Mouse (Mus musculus): ENCODE measurements around the gene Ucp2. TPM values are rescaled to one million over a fixed set of nuclear protein-coding genes. Genes with fewer than 3 reads are reported as not detected.

Gene Ucp2
- polyA plus RNA-seq, 1 experiment: 1,120 TPM

DNA sequence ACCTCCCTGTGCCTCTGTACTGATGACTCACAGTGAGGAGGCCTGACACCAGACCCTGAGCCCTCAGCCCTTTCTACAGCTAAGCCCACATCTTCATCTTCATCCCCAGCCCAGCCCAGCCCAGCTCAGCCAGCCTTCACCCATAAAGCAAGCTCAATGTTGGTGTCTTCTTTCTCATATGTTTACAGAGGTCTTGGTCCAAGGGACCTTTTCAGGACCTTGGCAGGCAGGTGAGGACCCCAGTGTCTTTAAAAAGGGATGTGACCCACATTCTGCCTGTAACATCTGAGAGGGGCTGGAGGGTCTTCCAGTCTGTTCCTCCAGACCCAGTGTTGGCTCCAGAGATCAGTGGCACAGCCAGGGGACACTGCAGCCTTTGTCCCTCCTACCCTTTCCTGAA lies 6.3 kb downstream of the Ucp2 start:
- peaks cover 47% of the 10 kb centered on the region for H3K4me1 ChIP-seq (replicated peaks; ENCODE audit: control insufficient read depth, insufficient read depth, low read length)
- H3K36me3 ChIP-seq (ENCODE audit: control insufficient read depth, insufficient read depth, low read length): peaks cover 45% of the 10 kb centered on the region
- no peak for TF ChIP-seq POLR2A (IDR thresholded peaks at IDR 0.05; ENCODE audit: control insufficient read depth, extremely low read depth, insufficient read depth, low read length, poor library complexity)
- no peak for TF ChIP-seq CTCF (IDR thresholded peaks at IDR 0.05; ENCODE audit: borderline replicate concordance, control insufficient read depth, extremely low read depth, insufficient read depth, low read length, poor library complexity)
- H3K27me3 ChIP-seq (ENCODE audit: control insufficient read depth, insufficient read depth, low read length): no peaks in the 10 kb centered on the region
- DNase-seq: no peak
- H3K4me3 ChIP-seq (ENCODE audit: control insufficient read depth, insufficient read depth, low read length): no peak overlapping the region
- no peak overlapping the region for H3K27ac ChIP-seq (ENCODE audit: control insufficient read depth, insufficient read depth, low read length)

GRCm38 (mm10) chr7:100500276-100500977 lies 7.3 kb downstream of the Ucp2 start:
- TF ChIP-seq CTCF (IDR thresholded peaks at IDR 0.05; ENCODE audit: borderline replicate concordance, control insufficient read depth, extremely low read depth, insufficient read depth, low read length, poor library complexity) (no peak), POLR2A (IDR thresholded peaks at IDR 0.05; ENCODE audit: control insufficient read depth, extremely low read depth, insufficient read depth, low read length, poor library complexity) (no peak)
- Histone ChIP-seq H3K4me3 (ENCODE audit: control insufficient read depth, insufficient read depth, low read length) (no peak overlapping the region), H3K36me3 (ENCODE audit: control insufficient read depth, insufficient read depth, low read length) (peaks cover 45% of the 10 kb centered on the region), H3K4me1 (replicated peaks; ENCODE audit: control insufficient read depth, insufficient read depth, low read length) (peaks cover 45% of the 10 kb centered on the region), H3K27ac (ENCODE audit: control insufficient read depth, insufficient read depth, low read length) (no peak overlapping the region), H3K27me3 (ENCODE audit: control insufficient read depth, insufficient read depth, low read length) (no peaks in the 10 kb centered on the region)
- WGBS: 82% methylated on average over 16 of the region's 16 CpGs
- no peak for DNase-seq

DNA sequence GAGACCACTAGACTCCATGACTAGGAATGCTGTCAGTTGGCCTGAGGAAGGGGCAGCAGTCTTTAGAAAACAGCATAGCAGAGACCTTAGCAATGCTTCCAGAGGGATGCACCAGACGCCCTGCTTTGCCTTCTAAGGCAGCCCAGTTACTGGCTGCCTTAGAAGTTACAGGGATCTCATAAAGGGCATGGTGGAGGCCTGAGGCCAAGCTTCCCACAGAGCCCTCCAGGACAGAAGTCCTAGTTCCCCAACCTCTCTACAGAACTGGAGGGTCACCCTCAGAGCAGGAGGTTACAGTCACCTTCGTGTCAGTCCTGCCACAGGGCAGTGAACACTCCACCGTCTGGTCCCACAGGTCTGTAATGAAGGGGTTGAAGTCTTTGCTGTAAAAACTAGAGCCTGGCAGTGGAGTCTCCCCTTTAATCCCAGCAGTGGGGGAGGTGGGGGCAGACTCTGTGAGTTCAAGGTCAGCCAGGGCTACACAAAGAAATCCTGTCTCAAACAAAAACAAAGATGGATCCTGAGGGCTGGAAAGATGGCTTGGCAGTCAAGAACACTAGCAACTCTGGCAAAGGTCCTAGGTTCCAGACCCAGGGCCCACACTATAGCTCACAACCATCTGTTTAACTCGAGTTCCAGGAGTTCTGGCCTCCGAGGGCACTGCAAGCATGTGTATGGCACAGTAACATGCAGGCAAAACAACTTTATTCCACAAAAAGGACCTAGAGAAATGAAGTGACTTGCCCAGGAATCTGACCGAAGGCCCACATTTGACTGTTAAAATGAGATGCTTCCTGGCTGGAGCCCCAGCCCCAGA lies 8.1 kb downstream of the Ucp2 start:
- Histone ChIP-seq H3K27me3 (ENCODE audit: control insufficient read depth, insufficient read depth, low read length) (no peaks in the 10 kb centered on the region), H3K36me3 (ENCODE audit: control insufficient read depth, insufficient read depth, low read length) (peaks cover 42% of the 10 kb centered on the region), H3K4me3 (ENCODE audit: control insufficient read depth, insufficient read depth, low read length) (no peak overlapping the region), H3K4me1 (replicated peaks; ENCODE audit: control insufficient read depth, insufficient read depth, low read length) (peaks cover 42% of the 10 kb centered on the region), H3K27ac (ENCODE audit: control insufficient read depth, insufficient read depth, low read length) (no peak overlapping the region)
- no peak for DNase-seq
- WGBS: 66% methylated on average over 6 of the region's 6 CpGs
- no peak for TF ChIP-seq CTCF (IDR thresholded peaks at IDR 0.05; ENCODE audit: borderline replicate concordance, control insufficient read depth, extremely low read depth, insufficient read depth, low read length, poor library complexity)
- TF ChIP-seq POLR2A (IDR thresholded peaks at IDR 0.05; ENCODE audit: control insufficient read depth, extremely low read depth, insufficient read depth, low read length, poor library complexity): no peak

- no peak overlapping the region for H3K4me3 ChIP-seq (ENCODE audit: control insufficient read depth, insufficient read depth, low read length)
- peaks cover 35% of the 10 kb centered on the region for H3K4me1 ChIP-seq (replicated peaks; ENCODE audit: control insufficient read depth, insufficient read depth, low read length)
- no peak for DNase-seq
- 57% methylated on average over 2 of the region's 2 CpGs for WGBS
- H3K36me3 ChIP-seq (ENCODE audit: control insufficient read depth, insufficient read depth, low read length): peaks cover 35% of the 10 kb centered on the region
- no peak overlapping the region for H3K27ac ChIP-seq (ENCODE audit: control insufficient read depth, insufficient read depth, low read length)
- TF ChIP-seq CTCF (IDR thresholded peaks at IDR 0.05; ENCODE audit: borderline replicate concordance, control insufficient read depth, extremely low read depth, insufficient read depth, low read length, poor library complexity) (no peak), POLR2A (IDR thresholded peaks at IDR 0.05; ENCODE audit: control insufficient read depth, extremely low read depth, insufficient read depth, low read length, poor library complexity) (no peak)
- no peaks in the 10 kb centered on the region for H3K27me3 ChIP-seq (ENCODE audit: control insufficient read depth, insufficient read depth, low read length)
These were observed 8.8 kb downstream of the Ucp2 start for GRCm38 (mm10) chr7:100501844-100502373.

DNA sequence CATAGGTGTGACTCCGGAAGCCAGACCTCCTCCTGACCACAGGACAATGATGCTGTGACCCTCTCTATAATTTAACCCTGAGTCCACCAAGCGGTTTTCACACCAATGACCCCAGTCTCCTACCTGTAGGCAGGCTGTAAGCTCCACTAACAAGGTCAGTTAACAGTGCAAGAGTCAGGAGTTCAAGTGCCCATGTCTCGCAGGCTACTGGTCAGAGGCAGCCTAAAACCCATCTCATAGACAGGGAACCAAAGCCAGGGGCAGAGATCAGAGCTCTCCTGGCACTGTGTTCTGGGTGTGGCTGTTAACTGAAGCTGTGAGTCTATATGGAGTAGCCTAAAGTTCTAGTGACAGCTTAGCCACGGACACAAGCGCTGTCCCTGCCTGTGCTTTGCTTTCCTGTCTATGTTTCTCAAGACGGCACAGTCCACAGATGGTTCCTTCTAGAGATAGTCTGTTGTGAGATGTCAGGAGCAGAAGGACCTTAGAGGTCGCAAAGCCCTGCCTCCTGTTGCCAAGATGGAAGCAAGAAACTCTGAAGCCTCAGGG lies 9.3 kb downstream of the Ucp2 start:
- WGBS: 43% methylated on average over 7 of the region's 7 CpGs
- H3K4me1 ChIP-seq (replicated peaks; ENCODE audit: control insufficient read depth, insufficient read depth, low read length): peaks cover 30% of the 10 kb centered on the region
- TF ChIP-seq CTCF (IDR thresholded peaks at IDR 0.05; ENCODE audit: borderline replicate concordance, control insufficient read depth, extremely low read depth, insufficient read depth, low read length, poor library complexity) (no peak), POLR2A (IDR thresholded peaks at IDR 0.05; ENCODE audit: control insufficient read depth, extremely low read depth, insufficient read depth, low read length, poor library complexity) (no peak)
- H3K36me3 ChIP-seq (ENCODE audit: control insufficient read depth, insufficient read depth, low read length): peaks cover 30% of the 10 kb centered on the region
- no peak overlapping the region for H3K4me3 ChIP-seq (ENCODE audit: control insufficient read depth, insufficient read depth, low read length)
- no peak for DNase-seq
- H3K27me3 ChIP-seq (ENCODE audit: control insufficient read depth, insufficient read depth, low read length): no peaks in the 10 kb centered on the region
- no peak overlapping the region for H3K27ac ChIP-seq (ENCODE audit: control insufficient read depth, insufficient read depth, low read length)

DNA sequence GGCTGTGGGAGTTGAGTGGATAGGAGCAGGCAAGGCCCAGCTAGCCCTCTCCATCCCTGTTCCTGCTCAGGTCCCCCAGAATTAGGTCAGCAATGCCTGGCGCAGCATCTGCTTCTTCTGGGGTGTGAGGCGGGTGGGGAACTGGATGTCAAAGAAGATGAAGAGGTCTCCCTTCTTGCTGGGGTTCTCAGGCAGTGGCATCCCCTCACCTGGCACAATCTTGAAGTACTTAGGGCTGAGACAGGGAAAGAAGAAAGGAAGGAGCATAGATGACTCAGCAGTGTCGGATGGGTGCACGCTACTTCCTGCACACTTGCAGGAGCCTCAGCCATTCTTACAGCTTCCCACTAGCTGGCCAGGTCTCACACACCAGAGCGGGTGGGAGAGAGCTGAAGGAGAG lies 9.9 kb downstream of the Ucp2 start:
- H3K27ac ChIP-seq (ENCODE audit: control insufficient read depth, insufficient read depth, low read length): no peak overlapping the region
- H3K27me3 ChIP-seq (ENCODE audit: control insufficient read depth, insufficient read depth, low read length): no peaks in the 10 kb centered on the region
- H3K4me3 ChIP-seq (ENCODE audit: control insufficient read depth, insufficient read depth, low read length): no peak overlapping the region
- DNase-seq: peak; percentile 32
- peaks cover 23% of the 10 kb centered on the region for H3K4me1 ChIP-seq (replicated peaks; ENCODE audit: control insufficient read depth, insufficient read depth, low read length)
- 7% methylated on average over 5 of the region's 5 CpGs for WGBS
- TF ChIP-seq POLR2A (IDR thresholded peaks at IDR 0.05; ENCODE audit: control insufficient read depth, extremely low read depth, insufficient read depth, low read length, poor library complexity): 0 out of 2 replicates have a peak, but pooled peaks have one; percentile 44
- no peak for TF ChIP-seq CTCF (IDR thresholded peaks at IDR 0.05; ENCODE audit: borderline replicate concordance, control insufficient read depth, extremely low read depth, insufficient read depth, low read length, poor library complexity)
- H3K36me3 ChIP-seq (ENCODE audit: control insufficient read depth, insufficient read depth, low read length): peaks cover 23% of the 10 kb centered on the region

Measured in thymus, adult 2 months (tissue).